Mouse (Mus musculus) neutrophil, adult 5-6 weeks (primary cell): ENCODE measurements around the gene Gm10382. TPM values are rescaled to one million over a fixed set of nuclear protein-coding genes. Genes with fewer than 3 reads are reported as not detected.
"Not testable (repeated sequence)": the region's sequence is repeated elsewhere in the genome, so short reads cannot be mapped to it uniquely, and the experiment has no call there.

Experiments
- ATAC-seq: fragments of 151-379, 151-347 bp; 2 replicates; pipeline ENCODE4 v1.8.0; 2017; ENCODE audit warnings: mild to moderate bottlenecking, moderate TSS enrichment; ENCODE audit not compliant: insufficient number of reproducible peaks, poor library complexity, low FRiP score, severe bottlenecking; ENCODE audit errors: extremely low read depth
- total RNA-seq: library from RNA; stranded (forward); fragments of 200-1000 nt; gene quantifications from 2 replicates; pipeline ENCODE4 v1.2.3, GENCODE M21; 2017

Gm10382 gene
- total RNA-seq, 1 experiment from 2014 or later: 1.4 TPM

DNA sequence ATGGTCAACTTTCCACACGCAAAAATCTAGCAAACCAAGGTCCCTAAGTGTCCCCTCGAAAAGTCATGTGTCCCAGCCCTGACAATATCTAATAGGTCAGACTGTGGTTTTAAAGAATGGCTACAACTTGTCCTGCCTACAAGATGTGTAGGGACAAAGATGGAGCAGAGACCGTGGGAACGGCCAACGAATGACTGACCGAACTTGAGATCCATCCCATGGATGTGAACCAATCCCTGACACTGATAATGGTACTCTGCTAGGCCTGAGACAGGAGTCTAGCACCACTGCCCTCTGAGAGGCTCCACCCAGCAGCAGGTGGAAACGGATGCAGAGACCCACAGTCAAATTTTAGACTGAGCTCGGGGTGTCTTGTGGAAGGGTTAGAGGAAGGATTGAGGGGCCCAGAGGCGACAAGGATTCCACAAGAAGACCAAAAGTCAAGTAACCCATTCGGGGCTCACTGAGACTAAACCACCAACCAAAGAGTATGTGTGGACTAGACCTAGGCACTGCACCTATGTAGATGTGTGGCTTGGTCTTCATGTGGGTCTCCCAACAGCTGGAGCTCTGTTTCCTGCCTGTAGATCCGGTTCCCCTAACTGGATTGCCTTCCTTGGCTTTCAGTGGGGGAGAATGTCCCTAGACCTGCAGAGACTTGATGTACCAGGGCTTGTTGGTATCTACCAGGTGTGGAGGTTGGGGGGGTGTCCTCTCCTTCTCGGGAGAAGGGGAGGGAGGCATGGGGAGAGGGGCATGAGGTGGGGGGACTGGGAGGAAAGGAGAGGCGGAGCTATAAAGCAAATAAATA, 18.1 kb downstream of the Gm10382 start:
- ATAC-seq: no peak

DNA sequence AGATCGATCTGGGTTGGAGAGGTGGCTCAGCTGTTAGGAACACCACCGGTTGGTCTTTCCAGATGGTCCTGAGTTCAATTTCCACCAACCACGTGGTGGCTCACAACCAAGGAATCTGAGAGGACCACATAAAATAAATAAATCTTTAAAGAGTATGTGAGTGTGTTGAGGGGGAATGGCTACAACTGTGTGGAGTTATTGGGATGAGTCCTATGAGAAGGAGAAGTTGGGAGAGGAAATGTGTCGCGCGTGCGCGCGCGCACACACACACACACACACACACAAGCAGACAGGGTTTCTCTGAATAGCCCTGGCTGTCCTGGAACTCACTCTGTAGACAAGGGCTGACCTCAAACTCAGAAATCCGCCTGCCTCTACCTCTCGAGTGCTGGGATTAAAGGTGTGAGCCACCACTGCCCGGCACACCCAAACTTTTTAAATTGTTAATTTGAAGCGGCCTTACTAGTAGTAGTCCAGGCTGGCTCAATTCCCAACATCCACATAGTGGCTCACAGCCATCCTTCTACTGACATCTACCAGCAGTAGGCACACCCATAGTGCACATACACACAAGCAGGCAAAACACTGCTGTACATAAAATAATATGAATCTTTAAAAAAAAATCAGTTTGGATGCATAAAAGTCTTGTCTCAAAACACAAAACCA, 18.9 kb downstream of the Gm10382 start:
- no peak for ATAC-seq

DNA sequence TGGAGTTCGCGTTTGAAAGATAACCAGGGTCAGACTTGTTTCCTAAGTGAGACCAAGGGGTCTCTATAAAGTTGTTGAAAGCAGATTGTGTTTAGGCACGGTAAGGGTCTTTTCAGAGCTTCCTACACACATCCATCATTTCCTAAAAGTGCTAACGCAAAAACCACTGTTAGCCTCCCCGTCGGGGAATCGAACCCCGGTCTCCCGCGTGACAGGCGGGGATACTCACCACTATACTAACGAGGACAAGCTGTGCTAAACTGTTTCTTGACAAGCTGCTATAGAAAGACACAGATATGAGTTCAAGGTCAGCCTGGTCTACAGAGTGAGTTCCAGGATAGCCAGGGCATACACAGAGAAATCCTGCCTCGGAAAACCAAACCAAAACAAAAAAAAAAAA, 19.7 kb downstream of the Gm10382 start:
- ATAC-seq: no peak

DNA sequence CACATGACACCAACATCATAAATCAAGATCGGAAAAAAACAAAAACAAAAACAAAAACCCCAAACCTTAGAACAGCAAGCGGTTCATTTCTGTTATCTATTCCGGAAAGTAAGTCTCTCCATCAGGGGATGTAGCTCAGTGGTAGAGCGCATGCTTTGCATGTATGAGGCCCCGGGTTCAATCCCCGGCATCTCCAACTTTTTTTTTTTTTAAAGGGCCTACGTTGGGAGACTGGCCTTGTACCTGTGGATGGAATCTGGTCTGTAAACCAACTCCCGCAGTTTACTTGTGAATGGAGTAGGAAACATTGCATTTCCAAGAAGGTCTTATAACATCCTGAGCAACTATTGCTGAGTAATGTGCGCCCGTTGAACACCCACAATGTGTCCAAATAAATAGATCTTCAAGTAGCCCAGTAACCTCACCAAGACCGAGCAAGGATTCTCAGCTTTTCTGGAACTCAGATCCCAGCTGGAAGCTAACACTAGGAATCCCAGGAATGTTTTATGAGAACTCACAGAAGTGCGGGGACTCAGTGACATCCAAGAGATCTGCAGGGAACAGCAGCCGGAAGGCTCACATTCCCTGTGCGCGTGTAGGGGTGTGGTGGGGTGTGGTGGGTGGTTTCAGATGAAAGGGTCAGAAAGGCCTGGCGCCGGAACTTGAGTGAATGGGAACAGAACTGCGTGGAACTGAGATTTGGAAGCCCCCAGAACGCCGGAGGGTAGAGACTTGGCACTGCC, 20.4 kb downstream of the Gm10382 start:
- no peak for ATAC-seq

DNA sequence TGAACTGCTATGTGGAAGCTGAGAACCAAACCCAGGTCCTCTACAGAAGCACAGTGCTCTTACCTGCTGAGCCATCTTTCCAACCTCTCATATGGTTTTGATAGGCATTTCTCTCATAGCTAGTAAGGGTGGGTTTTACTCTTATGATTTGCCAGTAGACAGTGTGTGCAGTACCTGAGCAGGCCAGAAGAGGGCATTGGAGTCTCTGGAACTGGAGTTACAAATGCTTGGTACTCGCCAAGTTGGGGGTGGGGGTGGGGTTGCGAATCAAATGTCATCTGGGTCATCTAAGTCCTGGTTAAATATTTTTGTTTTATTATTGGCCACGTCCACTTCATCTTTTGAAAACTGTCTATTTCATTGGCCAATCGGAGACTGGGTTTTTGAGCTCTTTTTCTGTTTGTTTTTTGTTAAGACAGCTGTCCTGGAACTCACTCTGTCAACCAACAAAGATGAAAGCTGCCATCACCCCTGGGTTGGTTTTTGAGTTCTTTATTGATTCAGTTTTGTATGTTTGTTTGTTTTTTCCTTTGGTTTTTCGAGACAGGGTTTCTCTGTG, 22.9 kb downstream of the Gm10382 start:
- peak; percentile 37; the same call in 1 of the 2 replicates for ATAC-seq

DNA sequence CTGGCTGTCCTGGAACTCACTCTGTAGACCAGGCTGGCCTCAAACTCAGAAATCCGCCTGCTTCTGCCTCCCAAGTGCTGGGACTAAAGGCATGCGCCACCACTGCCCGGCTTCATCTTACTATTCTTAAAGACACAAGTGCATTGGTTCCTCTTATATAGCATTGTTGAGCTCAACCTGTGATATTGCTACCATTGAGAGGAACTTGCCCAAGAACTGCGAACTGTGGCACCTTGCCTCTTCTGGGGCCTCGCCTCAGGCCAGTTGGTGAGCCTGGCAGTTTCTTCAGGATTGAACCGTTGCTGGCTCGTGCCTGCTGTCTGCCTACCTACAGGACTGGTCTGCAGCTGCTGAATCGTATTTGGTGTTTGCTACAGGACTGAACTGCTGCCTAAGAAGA, 23.4 kb downstream of the Gm10382 start:
- ATAC-seq: not testable (repeated sequence)

DNA sequence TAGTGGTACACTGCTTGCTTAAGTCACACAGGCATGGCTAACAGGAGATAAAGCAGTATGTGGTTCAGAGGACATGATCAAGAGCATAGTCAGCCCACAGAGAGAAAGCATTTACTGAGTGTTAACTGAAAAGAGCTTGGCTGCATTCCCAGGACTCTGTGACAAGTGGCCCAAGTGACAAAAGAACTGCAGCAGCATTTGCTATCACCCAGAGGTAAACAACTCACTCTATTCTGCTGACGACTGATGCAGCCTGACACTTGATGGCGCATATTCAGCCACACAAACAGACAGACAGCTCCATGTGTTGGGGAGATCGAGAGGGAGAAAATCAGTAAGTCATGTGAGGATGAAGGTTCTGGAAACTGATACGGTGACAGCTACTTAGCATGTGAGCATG, 24.6 kb downstream of the Gm10382 start:
- ATAC-seq: no peak

DNA sequence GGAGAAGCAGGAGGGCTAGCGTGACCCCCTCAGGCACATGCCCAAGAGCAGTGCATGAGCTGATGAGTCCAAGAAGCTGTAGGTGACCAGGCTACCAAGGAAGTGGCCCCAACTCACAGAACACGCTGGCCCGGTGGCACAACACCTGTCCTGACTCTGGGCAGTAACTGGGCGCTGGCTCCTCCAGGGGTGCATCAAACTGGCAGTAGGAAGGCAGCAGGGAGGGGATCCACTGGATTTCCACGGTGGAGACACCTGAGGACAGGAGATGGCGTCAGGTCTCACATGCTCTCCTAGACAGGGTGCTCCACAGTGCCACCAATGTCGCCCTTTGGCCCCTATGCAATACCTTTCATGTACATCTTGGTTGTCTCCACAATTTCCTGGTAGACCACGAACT, 27.1 kb downstream of the Gm10382 start:
- no peak for ATAC-seq

DNA sequence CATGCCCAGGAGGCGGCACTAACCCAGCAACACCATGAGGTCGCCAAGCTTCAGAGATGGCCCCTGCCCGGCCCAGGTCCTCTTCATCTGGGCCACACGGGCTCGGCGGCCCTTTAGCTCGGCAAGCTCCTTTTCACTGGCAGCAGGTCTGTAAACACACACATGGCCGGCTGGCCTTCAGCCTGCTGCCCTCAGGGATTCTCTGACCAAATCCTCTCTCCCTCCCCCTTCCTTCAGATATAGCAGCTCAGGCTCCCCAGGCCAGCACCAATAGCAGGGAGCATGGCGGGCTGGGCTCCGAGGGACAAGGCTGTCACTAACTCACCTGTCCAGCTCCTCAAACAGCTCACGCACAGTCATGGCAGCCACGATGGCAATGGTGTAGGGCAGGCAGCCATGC, 29.5 kb downstream of the Gm10382 start:
- no peak for ATAC-seq

DNA sequence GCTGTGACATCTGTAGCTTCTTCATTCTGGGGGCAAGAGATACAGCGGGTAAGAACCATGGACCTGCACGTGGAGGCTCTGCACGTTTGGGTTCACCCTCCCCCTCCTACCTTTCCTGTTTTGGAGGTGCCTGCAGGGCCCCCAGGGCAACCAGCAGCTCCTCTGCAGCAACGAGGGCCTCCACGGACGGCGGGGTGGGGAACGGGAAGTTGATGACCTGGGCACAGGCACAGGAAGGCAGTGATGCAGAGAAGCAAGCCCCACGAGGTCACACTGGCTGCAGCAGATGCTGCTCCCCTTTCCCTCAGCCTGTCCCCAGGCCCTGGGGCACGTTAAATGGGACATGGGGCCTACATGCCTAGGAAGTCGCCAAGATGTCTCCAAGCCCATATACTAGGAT, 30.0 kb downstream of the Gm10382 start:
- peak; percentile 62 for ATAC-seq

DNA sequence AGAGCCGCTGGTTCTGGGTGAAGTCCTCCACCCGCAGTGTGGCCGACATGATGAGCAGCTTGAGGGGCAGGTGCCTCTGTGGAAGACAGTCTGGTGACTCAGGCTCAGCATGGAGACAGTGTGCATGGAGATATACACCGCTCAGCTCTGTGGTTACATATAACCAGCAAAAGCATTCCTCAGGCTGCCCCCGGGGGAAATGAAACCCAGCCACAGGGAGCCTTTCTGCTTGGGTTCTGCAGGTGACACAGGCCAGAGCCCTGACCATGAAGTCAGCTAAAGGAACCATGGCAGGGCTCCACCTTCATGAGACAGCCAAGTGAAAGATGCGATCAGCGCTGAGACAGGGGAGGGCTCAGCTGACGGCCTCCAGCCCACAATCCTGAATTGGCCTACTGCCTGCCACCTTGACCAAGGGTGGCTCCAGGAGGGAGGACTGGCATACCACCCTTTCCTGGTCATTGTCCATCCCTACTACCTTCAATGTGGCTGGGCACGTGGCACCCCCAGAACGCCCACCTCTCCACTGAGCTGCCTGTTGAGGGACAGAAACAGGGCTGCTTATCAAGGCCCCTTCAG, 36.7 kb downstream of the Gm10382 start:
- no peak for ATAC-seq

DNA sequence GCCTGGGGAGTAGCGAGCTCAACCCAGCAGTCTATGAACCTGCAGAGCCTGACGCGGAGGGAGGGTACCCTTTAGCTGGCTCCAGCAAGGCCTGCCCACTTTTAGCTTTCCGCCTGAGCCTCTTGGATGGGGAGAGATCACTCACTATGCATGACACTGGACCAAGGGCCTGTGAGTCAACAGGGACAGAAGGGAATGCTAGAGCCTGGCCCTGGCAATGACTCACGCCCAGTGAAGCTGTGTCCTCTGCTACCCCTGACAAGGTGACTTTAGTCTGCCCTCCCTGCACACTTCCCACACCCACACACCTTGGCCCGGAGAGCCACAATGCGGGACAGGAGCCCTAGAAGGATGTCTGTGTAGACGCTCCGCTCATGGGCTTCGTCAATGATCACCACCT, 37.2 kb downstream of the Gm10382 start:
- no peak for ATAC-seq

DNA sequence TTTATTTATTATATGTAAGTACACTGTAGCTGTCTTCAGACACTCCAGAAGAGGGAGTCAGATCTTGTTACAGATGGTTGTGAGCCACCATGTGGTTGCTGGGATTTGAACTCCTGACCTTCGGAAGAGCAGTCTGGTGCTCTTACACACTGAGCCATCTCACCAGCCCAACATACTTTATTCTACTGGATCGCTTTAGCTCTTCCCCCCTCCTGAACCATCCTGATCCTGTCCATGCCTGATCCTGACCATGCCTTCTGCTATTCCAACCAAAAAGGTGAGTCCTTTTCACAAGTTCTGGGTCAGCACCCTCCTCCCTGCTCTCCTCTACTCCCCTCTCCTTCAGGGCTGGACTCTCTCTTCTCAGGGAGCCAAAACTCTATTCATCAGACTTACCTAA, 43.2 kb downstream of the Gm10382 start:
- not testable (repeated sequence) for ATAC-seq

DNA sequence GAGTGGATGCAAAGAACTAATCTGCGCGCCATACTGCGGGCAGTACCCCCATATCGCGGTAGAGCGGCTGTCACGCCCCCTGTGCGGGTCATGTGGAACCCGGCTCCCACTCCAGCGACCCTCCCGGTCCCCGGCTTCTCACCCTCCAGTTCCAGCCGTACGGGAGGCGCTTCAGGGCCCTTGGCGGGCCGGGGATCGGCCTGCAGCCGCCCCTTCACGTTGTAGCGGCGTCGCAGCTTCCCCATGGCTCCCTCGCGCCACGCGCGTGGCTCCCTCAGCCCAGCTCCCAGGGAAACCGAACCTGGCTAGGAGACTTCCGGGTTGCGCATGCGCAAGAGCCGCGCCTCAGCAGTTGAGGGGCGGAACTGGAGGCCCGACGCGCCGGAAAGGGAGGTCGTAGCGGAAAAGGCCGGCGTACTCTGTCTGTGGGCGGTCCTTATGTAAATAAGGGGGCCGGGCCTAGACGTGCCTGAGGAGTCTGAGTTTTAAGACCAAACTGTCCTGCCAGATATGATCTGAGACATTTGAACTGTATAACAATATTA, 44.7 kb downstream of the Gm10382 start, which contains the start of gene Dhx37:
Gene Dhx37, minus strand, starts transcription at position 329 of the 545 bp plus-strand sequence.
- ATAC-seq: peak; percentile 99

DNA sequence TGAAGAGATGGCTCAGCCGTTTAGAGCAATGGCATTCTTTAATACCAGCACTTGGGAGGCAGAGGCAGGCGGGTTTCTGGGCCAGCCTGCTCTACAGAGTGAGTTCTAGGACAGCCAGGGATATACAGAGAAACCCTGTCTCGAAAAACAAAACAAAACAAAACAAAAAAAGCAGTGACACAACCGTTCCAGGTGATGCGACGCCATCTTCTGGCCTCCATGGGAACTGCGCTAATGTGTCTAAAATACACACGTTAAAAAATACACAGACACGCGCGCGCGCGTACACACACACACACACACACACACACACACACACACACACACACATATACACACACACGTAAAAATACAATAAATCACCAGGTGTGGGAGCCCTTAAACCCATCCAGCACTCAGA, 45.2 kb downstream of the Gm10382 start:
- not testable (repeated sequence) for ATAC-seq
